Mouse (Mus musculus) limb, embryonic 14.5 days (tissue): ENCODE data around the gene Gm7929. TPM values are rescaled to one million over a fixed set of nuclear protein-coding genes. Genes with fewer than 3 reads are reported as not detected.
"Not testable (repeated sequence)": the region's sequence is repeated elsewhere in the genome, so short reads cannot be mapped to it uniquely, and the experiment has no call there.

Source experiments
- ATAC-seq: fragments of 200-750 bp; cut with Nextera tagmentation; 2 replicates; pipeline ENCODE4 v1.8.0; 2017; ENCODE audit warnings: low read depth, moderate number of reproducible peaks, moderate TSS enrichment; ENCODE audit not compliant: low FRiP score
- DNase-seq: peaks from one replicate; pipeline ENCODE4 v3.0.0-alpha.2; 2015; ENCODE audit warnings: low spot score
- H3K27ac ChIP-seq: fragments of 300-500 bp; sonication (generic); replicated peaks from 2 replicates; pipeline ENCODE4 v1.5.1; 2014; ENCODE audit warnings: low read depth, mild to moderate bottlenecking, low read length, moderate library complexity, mixed read lengths
- H3K27me3 ChIP-seq: fragments of 300-500 bp; sonication (generic); 2 replicates; pipeline ENCODE4 v1.6.1; 2014; ENCODE audit warnings: low read length, mixed read lengths; ENCODE audit not compliant: control insufficient read depth, insufficient read depth
- H3K36me3 ChIP-seq: fragments of 300-500 bp; sonication (generic); 2 replicates; pipeline ENCODE4 v1.6.1; 2014; ENCODE audit warnings: mild to moderate bottlenecking, low read length, moderate library complexity, mixed read lengths; ENCODE audit not compliant: control insufficient read depth, insufficient read depth
- H3K4me1 ChIP-seq: fragments of 300-500 bp; sonication (generic); 2 replicates; pipeline ENCODE4 v1.6.1; 2014; ENCODE audit warnings: antibody characterized with exemption, low read length, mixed read lengths; ENCODE audit not compliant: control insufficient read depth, insufficient read depth
- H3K4me2 ChIP-seq: fragments of 300-500 bp; sonication (generic); replicated peaks from 2 replicates; pipeline ENCODE4 v1.6.1; 2014; ENCODE audit warnings: low read depth, mild to moderate bottlenecking, low read length, moderate library complexity; ENCODE audit not compliant: severe bottlenecking
- H3K4me3 ChIP-seq: fragments of 300-500 bp; sonication (generic); replicated peaks from 2 replicates; pipeline ENCODE4 v1.5.1; 2014; ENCODE audit warnings: low read length
- H3K9ac ChIP-seq: fragments of 300-500 bp; sonication (generic); 2 replicates; pipeline ENCODE4 v1.6.1; 2014; ENCODE audit warnings: mild to moderate bottlenecking, low read depth, low read length, moderate library complexity; ENCODE audit not compliant: severe bottlenecking
- H3K9me3 ChIP-seq: fragments of 300-500 bp; sonication (generic); 2 replicates; pipeline ENCODE4 v1.6.1; 2016; ENCODE audit warnings: low read length; ENCODE audit not compliant: control insufficient read depth
- WGBS: fragments of 180-500 bp; shearing (Covaris S2); extraction: QIAGEN DNeasy Blood & Tissue Kit; methylation state at CpG from one replicate; pipeline ENCODE4 v1.1.7; 2014; 5-methylcytosine and 5-hydroxymethylcytosine counted together
- polyA plus RNA-seq, 2 experiments: library from polyadenylated mRNA; depleted of rRNA in 1 of 2; stranded (reverse) in 1 of 2; unstranded in 1 of 2; fragments of >200 nt; fragmentation: Nextera tagmentation in 1 of 2; extraction: Ambion mirVana in 1 of 2; gene quantifications; 2 replicates each; pipeline versions ENCODE4 v1.2.1 to v1.2.3; 2012 to 2014

Gm7929 gene
- polyA plus RNA-seq (2012; rRNA removed) (not detected in 2 replicates), polyA plus RNA-seq (2014; fragmentation: Nextera tagmentation; extraction: Ambion mirVana) (not detected in 2 replicates)

- H3K36me3 ChIP-seq, H3K4me1 ChIP-seq, H3K27ac ChIP-seq, H3K4me3 ChIP-seq, H3K4me2 ChIP-seq, H3K9ac ChIP-seq, ATAC-seq, H3K27me3 ChIP-seq, H3K9me3 ChIP-seq, DNase-seq: not testable (repeated sequence)
- WGBS, result no CpG with 5 or more reads among the region's 1 CpGs
These were observed at the start of gene Gm7929 for GRCm38 (mm10) chr14:41750514-41750913. Gene Gm7929 (minus strand): TSS chr14:41750614.

- not testable (repeated sequence) for DNase-seq, H3K4me1 ChIP-seq, H3K27ac ChIP-seq, H3K9ac ChIP-seq, H3K9me3 ChIP-seq, H3K36me3 ChIP-seq, H3K27me3 ChIP-seq, H3K4me2 ChIP-seq, H3K4me3 ChIP-seq, ATAC-seq
These were observed 21.9 kb upstream of the Gm7929 start, which contains the start of gene Gm47189 for GRCm38 (mm10) chr14:41772341-41772740. Gene Gm47189 (minus strand): TSS chr14:41772441.

- not testable (repeated sequence) for ATAC-seq, H3K36me3 ChIP-seq, DNase-seq, H3K4me3 ChIP-seq, H3K9me3 ChIP-seq, H3K4me2 ChIP-seq, H3K9ac ChIP-seq, H3K27me3 ChIP-seq, H3K4me1 ChIP-seq, H3K27ac ChIP-seq
- WGBS, result 88% methylated on average over 2 of the region's 3 CpGs
These were observed 5.5 kb upstream of the Gm7929 start for GRCm38 (mm10) chr14:41755931-41756330.

- H3K4me3 ChIP-seq, DNase-seq, H3K27ac ChIP-seq, H3K9me3 ChIP-seq, H3K9ac ChIP-seq, H3K36me3 ChIP-seq, H3K4me1 ChIP-seq, H3K4me2 ChIP-seq, ATAC-seq, H3K27me3 ChIP-seq: not testable (repeated sequence)
- WGBS, result 77% methylated on average over 15 of the region's 17 CpGs
These were observed 27.0 kb downstream of the Gm7929 start for GRCm38 (mm10) chr14:41723437-41723836.

- not testable (repeated sequence) for ATAC-seq, H3K27me3 ChIP-seq, H3K27ac ChIP-seq, DNase-seq, H3K4me2 ChIP-seq, H3K4me3 ChIP-seq, H3K4me1 ChIP-seq, H3K9ac ChIP-seq, H3K9me3 ChIP-seq, H3K36me3 ChIP-seq
- 78% methylated on average over 1 of the region's 1 CpGs for WGBS
These were observed 33.2 kb downstream of the Gm7929 start for GRCm38 (mm10) chr14:41717180-41717579.

- not testable (repeated sequence) for H3K36me3 ChIP-seq, H3K27ac ChIP-seq, H3K4me3 ChIP-seq, H3K9me3 ChIP-seq, H3K4me2 ChIP-seq, H3K9ac ChIP-seq, H3K4me1 ChIP-seq, H3K27me3 ChIP-seq, ATAC-seq, DNase-seq
- WGBS, result no CpG with 5 or more reads among the region's 3 CpGs
These were observed 48.6 kb downstream of the Gm7929 start, which contains the start of gene Gm8068 for GRCm38 (mm10) chr14:41701785-41702184. Gene Gm8068 (minus strand): TSS chr14:41701885.

Other genes with a start within 250 kb of the Gm7929 start
- not detected in 2 replicates for gene Gm7970, start 195.0 kb downstream of the Gm7929 start, polyA plus RNA-seq (2012; rRNA removed)
- gene Gm7970, start 195.0 kb downstream of the Gm7929 start, polyA plus RNA-seq (2014; fragmentation: Nextera tagmentation; extraction: Ambion mirVana), result not detected in 2 replicates
- not detected in 2 replicates for gene 1700049E17Rik2, start 177.4 kb downstream of the Gm7929 start, polyA plus RNA-seq (2012; rRNA removed)
- gene 1700049E17Rik2, start 177.4 kb downstream of the Gm7929 start, polyA plus RNA-seq (2014; fragmentation: Nextera tagmentation; extraction: Ambion mirVana), result not detected in 2 replicates
- not detected in 2 replicates for gene Gm3072, start 126.0 kb downstream of the Gm7929 start, polyA plus RNA-seq (2012; rRNA removed)
- not detected in 2 replicates for gene Gm3072, start 126.0 kb downstream of the Gm7929 start, polyA plus RNA-seq (2014; fragmentation: Nextera tagmentation; extraction: Ambion mirVana)
- gene Gm3676, start 104.1 kb downstream of the Gm7929 start, polyA plus RNA-seq (2012; rRNA removed), result not detected in 2 replicates
- gene Gm3676, start 104.1 kb downstream of the Gm7929 start, polyA plus RNA-seq (2014; fragmentation: Nextera tagmentation; extraction: Ambion mirVana), result not detected in 2 replicates
- gene Gm8068, start 48.7 kb downstream of the Gm7929 start, polyA plus RNA-seq (2012; rRNA removed), result not detected in 2 replicates
- not detected in 2 replicates for gene Gm8068, start 48.7 kb downstream of the Gm7929 start, polyA plus RNA-seq (2014; fragmentation: Nextera tagmentation; extraction: Ambion mirVana)
- gene Gm47189, start 21.8 kb upstream of the Gm7929 start, polyA plus RNA-seq (2012; rRNA removed), result not detected in 2 replicates
- gene Gm47189, start 21.8 kb upstream of the Gm7929 start, polyA plus RNA-seq (2014; fragmentation: Nextera tagmentation; extraction: Ambion mirVana), result not detected in 2 replicates
- gene Gm7980, start 156.7 kb upstream of the Gm7929 start, polyA plus RNA-seq (2012; rRNA removed), result not detected in 2 replicates
- not detected in 2 replicates for gene Gm7980, start 156.7 kb upstream of the Gm7929 start, polyA plus RNA-seq (2014; fragmentation: Nextera tagmentation; extraction: Ambion mirVana)
- not detected in 2 replicates for gene 1700049E17Rik1, start 174.3 kb upstream of the Gm7929 start, polyA plus RNA-seq (2012; rRNA removed)
- gene 1700049E17Rik1, start 174.3 kb upstream of the Gm7929 start, polyA plus RNA-seq (2014; fragmentation: Nextera tagmentation; extraction: Ambion mirVana), result not detected in 2 replicates
- gene 1700024B05Rik, start 193.4 kb upstream of the Gm7929 start, polyA plus RNA-seq (2012; rRNA removed), result not detected in 2 replicates
- not detected in 2 replicates for gene 1700024B05Rik, start 193.4 kb upstream of the Gm7929 start, polyA plus RNA-seq (2014; fragmentation: Nextera tagmentation; extraction: Ambion mirVana)
- gene Gm6401, start 217.3 kb upstream of the Gm7929 start, polyA plus RNA-seq (2012; rRNA removed), result not detected in 2 replicates
- not detected in 2 replicates for gene Gm6401, start 217.3 kb upstream of the Gm7929 start, polyA plus RNA-seq (2014; fragmentation: Nextera tagmentation; extraction: Ambion mirVana)
- not detected in 2 replicates for gene Gm3543, start 232.7 kb upstream of the Gm7929 start, polyA plus RNA-seq (2012; rRNA removed)
- not detected in 2 replicates for gene Gm3543, start 232.7 kb upstream of the Gm7929 start, polyA plus RNA-seq (2014; fragmentation: Nextera tagmentation; extraction: Ambion mirVana)